Mouse (Mus musculus) midbrain, postnatal 0 days (tissue): ENCODE measurements around the gene Maff. TPM values are rescaled to one million over a fixed set of nuclear protein-coding genes. Genes with fewer than 3 reads are reported as not detected.

ENCODE experiments used
- ATAC-seq: fragments of 200-750 bp; cut with Nextera tagmentation; 2 replicates; pipeline ENCODE4 v1.8.0; 2017; ENCODE audit warnings: moderate number of reproducible peaks, mild to moderate bottlenecking, moderate TSS enrichment, moderate library complexity; ENCODE audit not compliant: low FRiP score
- DNase-seq: peaks from one replicate; pipeline ENCODE4 v3.0.0-alpha.2; 2015; ENCODE audit warnings: low spot score
- H3K27ac ChIP-seq: fragments of 300-500 bp; sonication (generic); 2 replicates; pipeline ENCODE4 v1.5.1; 2014; ENCODE audit warnings: low read depth, mild to moderate bottlenecking, low read length, mixed read lengths
- H3K27me3 ChIP-seq: fragments of 300-500 bp; sonication (generic); 2 replicates; pipeline ENCODE4 v1.6.1; 2014; ENCODE audit warnings: low read length, control low read depth, mixed read lengths; ENCODE audit not compliant: insufficient read depth
- H3K36me3 ChIP-seq: fragments of 300-500 bp; sonication (generic); 2 replicates; pipeline ENCODE4 v1.6.1; 2014; ENCODE audit warnings: low read length, control low read depth, mixed read lengths; ENCODE audit not compliant: insufficient read depth
- H3K4me1 ChIP-seq: fragments of 300-500 bp; sonication (generic); 2 replicates; pipeline ENCODE4 v1.6.1; 2014; ENCODE audit warnings: mild to moderate bottlenecking, control low read depth, antibody characterized with exemption, low read length, mixed read lengths; ENCODE audit not compliant: insufficient read depth
- H3K4me2 ChIP-seq: fragments of 300-500 bp; sonication (generic); 2 replicates; pipeline ENCODE4 v1.6.1; 2014; ENCODE audit warnings: low read depth, mild to moderate bottlenecking, low read length, mixed read lengths; ENCODE audit not compliant: poor library complexity, severe bottlenecking
- H3K4me3 ChIP-seq: fragments of 300-500 bp; sonication (generic); 2 replicates; pipeline ENCODE4 v1.5.1; 2014; ENCODE audit warnings: low read depth, mild to moderate bottlenecking, low read length, moderate library complexity
- H3K9ac ChIP-seq: fragments of 300-500 bp; sonication (generic); replicated peaks from 2 replicates; pipeline ENCODE4 v1.6.1; 2014; ENCODE audit warnings: mild to moderate bottlenecking, low read length, moderate library complexity, mixed read lengths; ENCODE audit not compliant: poor library complexity, severe bottlenecking
- H3K9me3 ChIP-seq: fragments of 300-500 bp; sonication (generic); 2 replicates; pipeline ENCODE4 v1.6.1; 2016; ENCODE audit warnings: low read length, control low read depth
- CTCF ChIP-seq: IDR thresholded peaks from 2 replicates; pipeline ENCODE4 v1.5.1; 2016; ENCODE audit warnings: antibody characterized with exemption, mild to moderate bottlenecking
- WGBS: fragments of 180-500 bp; shearing (Covaris S2); extraction: QIAGEN DNeasy Blood & Tissue Kit; methylation state at CpG from one replicate; pipeline ENCODE4 v1.1.7; 2014; 5-methylcytosine and 5-hydroxymethylcytosine counted together
- polyA plus RNA-seq: library from polyadenylated mRNA; unstranded; fragments of >200 nt; fragmentation: Nextera tagmentation; extraction: Ambion mirVana; gene quantifications from 2 replicates; pipeline ENCODE4 v1.2.1, GENCODE M21; 2015
- total RNA-seq: library from RNA; depleted of rRNA; stranded (reverse); fragments of >200 nt; gene quantifications from 2 replicates; pipeline ENCODE4 v1.2.3, GENCODE M21; 2014; rRNA removed

Gene Maff
- total RNA-seq (4.0 and 5.4 TPM in 2 replicates), polyA plus RNA-seq (0.93 and 1.2 TPM in 2 replicates)

DNA sequence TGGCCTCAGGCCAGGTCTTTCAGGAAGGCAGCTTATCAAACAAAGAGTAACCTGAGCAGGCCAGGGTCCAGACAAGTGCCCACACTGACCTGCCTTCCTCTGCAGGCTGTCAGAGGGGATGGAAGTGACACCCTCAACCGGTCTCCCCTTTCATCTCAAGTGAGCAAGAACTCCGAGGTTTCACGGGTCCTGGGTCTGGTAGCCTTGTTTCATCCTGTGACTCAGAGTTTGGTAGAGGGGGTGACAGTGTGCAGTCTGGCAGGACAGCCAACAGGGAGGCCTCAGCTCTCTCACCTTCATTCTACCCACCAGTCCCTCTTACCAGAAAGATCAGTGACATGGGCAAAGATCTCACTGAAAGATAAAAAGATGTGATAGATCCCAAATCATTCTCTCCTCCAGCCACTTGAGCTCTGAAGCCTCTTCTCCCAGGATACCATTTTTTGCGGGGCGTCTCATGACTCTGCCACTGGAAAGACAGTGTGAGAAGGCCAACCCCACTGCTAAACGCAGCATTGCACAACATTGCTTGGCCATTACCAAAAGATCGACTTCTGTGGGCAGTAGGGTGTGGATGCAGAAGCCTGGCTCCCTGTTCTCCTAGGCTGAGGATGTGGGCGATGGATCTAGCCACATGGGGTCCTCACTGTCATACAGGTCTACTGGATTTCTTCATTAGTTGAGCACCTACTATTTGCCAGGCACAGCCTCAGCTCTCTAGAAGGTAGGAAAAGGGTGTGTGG lies at the start of gene Maff:
TSS of gene Maff (plus strand) at position 571 of the 743 bp plus-strand sequence.
- Histone ChIP-seq H3K27me3 (0 out of 2 replicates have a peak, but pooled peaks cover 6% of the 10 kb centered on the region), H3K27ac (peak within 1 kb of the TSS; percentile 55), H3K4me1 (no peaks in the 10 kb centered on the region), H3K9ac (peak within 1 kb of the TSS; percentile 66), H3K9me3 (no peaks in the 10 kb centered on the region), H3K4me3 (peak within 1 kb of the TSS; percentile 69), H3K36me3 (no peaks in the 10 kb centered on the region), H3K4me2 (peak within 1 kb of the TSS; percentile 93)
- no peak for TF ChIP-seq CTCF
- DNase-seq = no peak
- ATAC-seq = no peak
- WGBS = 51% methylated on average over 8 of the region's 8 CpGs

GRCm38 (mm10) chr15:79298553-79298952 lies 47.9 kb upstream of the Maff start:
- Histone ChIP-seq H3K4me3 (no peak overlapping the region), H3K36me3 (0 out of 2 replicates have a peak, but pooled peaks cover 3% of the 10 kb centered on the region), H3K9me3 (no peaks in the 10 kb centered on the region), H3K4me2 (no peak overlapping the region), H3K4me1 (no peaks in the 10 kb centered on the region), H3K27me3 (no peaks in the 10 kb centered on the region), H3K27ac (no peak overlapping the region), H3K9ac (no peak overlapping the region)
- ATAC-seq (no peak), DNase-seq (no peak)
- WGBS = 85% methylated on average over 6 of the region's 6 CpGs
- TF ChIP-seq CTCF = no peak

- Histone ChIP-seq H3K27me3 (no peaks in the 10 kb centered on the region), H3K9ac (no peak overlapping the region), H3K4me2 (no peak overlapping the region), H3K4me1 (no peaks in the 10 kb centered on the region), H3K4me3 (no peak overlapping the region), H3K36me3 (0 out of 2 replicates have a peak, but pooled peaks cover 3% of the 10 kb centered on the region), H3K27ac (no peak overlapping the region), H3K9me3 (no peaks in the 10 kb centered on the region)
- no peak for DNase-seq
- no peak for TF ChIP-seq CTCF
- WGBS = 90% methylated on average over 2 of the region's 2 CpGs
- no peak for ATAC-seq
Observed at GRCm38 (mm10) chr15:79299563-79300155, 46.8 kb upstream of the Maff start.

DNA sequence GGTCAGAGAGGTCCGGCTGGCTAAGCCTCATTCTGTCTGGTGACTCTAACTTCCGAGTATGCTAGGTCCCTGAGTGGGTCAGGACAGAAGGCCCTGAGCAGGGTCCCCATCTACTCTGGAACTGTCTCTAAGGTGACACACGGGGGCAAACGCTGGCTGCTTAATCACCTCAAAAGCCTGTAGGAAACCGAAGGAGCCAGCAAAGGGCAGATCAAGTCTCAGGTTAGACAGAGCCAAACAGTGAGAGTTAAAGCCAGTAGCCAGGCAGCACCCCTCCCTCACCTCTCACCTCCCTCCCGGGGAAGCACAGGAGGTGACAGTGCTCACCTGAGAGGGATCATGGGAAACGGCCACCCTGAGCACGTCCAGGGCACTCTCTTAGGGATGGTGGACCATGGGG lies 42.7 kb upstream of the Maff start:
- Histone ChIP-seq H3K36me3 (peaks cover 7% of the 10 kb centered on the region; the same call in 1 of the 2 replicates), H3K27me3 (no peaks in the 10 kb centered on the region), H3K9me3 (no peaks in the 10 kb centered on the region), H3K27ac (no peak overlapping the region), H3K4me2 (no peak overlapping the region), H3K4me1 (no peaks in the 10 kb centered on the region), H3K9ac (no peak overlapping the region), H3K4me3 (no peak overlapping the region)
- DNase-seq = no peak
- WGBS = 91% methylated on average over 8 of the region's 8 CpGs
- TF ChIP-seq CTCF = no peak
- ATAC-seq = no peak

- Histone ChIP-seq H3K4me2 (no peak overlapping the region), H3K4me3 (no peak overlapping the region), H3K9ac (no peak overlapping the region), H3K36me3 (peaks cover 8% of the 10 kb centered on the region; the same call in 1 of the 2 replicates), H3K27me3 (no peaks in the 10 kb centered on the region), H3K9me3 (no peaks in the 10 kb centered on the region), H3K4me1 (no peaks in the 10 kb centered on the region), H3K27ac (no peak overlapping the region)
- TF ChIP-seq CTCF = no peak
- no peak for DNase-seq
- whole genome bisulfite sequencing = 54% methylated on average over 4 of the region's 5 CpGs
- no peak for ATAC-seq
Observed at GRCm38 (mm10) chr15:79304832-79305231, 41.6 kb upstream of the Maff start.

GRCm38 (mm10) chr15:79306043-79306637 lies 40.3 kb upstream of the Maff start:
- no peak overlapping the region for H3K4me2 ChIP-seq
- H3K36me3 ChIP-seq = peaks cover 7% of the 10 kb centered on the region; the same call in 1 of the 2 replicates
- H3K27me3 ChIP-seq = no peaks in the 10 kb centered on the region
- DNase-seq (no peak), ATAC-seq (no peak)
- TF ChIP-seq CTCF = no peak
- 78% methylated on average over 23 of the region's 23 CpGs for WGBS
- no peaks in the 10 kb centered on the region for H3K4me1 ChIP-seq
- no peaks in the 10 kb centered on the region for H3K9me3 ChIP-seq
- no peak overlapping the region for H3K9ac ChIP-seq
- H3K4me3 ChIP-seq = no peak overlapping the region
- no peak overlapping the region for H3K27ac ChIP-seq
